Mouse (Mus musculus) left cerebral cortex, postnatal 36 days (tissue): ENCODE results near the gene Slain1. TPM values are rescaled to one million over a fixed set of nuclear protein-coding genes. Genes with fewer than 3 reads are reported as not detected.
"Not testable (repeated sequence)": the region's sequence is repeated elsewhere in the genome, so short reads cannot be mapped to it uniquely, and the experiment has no call there.

Experiments
- DNase-seq, 2 experiments: peaks; one replicate each; pipeline ENCODE4 v3.0.0; 2021 to 2022; ENCODE audit warnings: low spot score in 2 of 2, mixed read lengths in 1 of 2
- intact Hi-C: fragments of 180-260 bp; cut with DNase I; formaldehyde crosslinking; loops from one replicate; pipeline ENCODE4 v1.15.1; 2025
- total RNA-seq, 2 experiments: library from RNA; stranded (reverse); gene quantifications; 2 replicates each; pipeline ENCODE4 v1.2.3; 2021

The Slain1 gene
- total RNA-seq, 2 experiments from 2014 or later: 46.2 to 48.1 TPM

DNA sequence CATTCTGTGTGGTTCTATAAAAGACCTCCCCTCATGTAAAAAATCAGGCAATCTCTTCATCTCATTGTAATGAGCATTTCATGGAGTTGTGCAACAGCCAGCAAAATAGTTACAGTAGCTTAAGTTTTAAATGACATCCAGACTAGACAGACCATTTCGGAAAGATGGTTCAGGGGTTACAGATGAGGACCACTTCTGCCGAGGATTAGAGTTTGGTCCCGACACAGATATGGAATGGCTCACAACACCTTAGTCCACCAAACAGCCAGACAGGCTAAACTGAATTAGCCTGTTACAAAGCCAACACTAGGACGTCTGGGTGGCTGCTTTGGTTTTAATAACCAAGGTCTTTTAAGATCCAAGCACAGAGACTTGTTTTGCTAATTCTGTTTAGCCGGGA, 68.0 kb downstream of the Slain1 start:
- DNase-seq: no peak

DNA sequence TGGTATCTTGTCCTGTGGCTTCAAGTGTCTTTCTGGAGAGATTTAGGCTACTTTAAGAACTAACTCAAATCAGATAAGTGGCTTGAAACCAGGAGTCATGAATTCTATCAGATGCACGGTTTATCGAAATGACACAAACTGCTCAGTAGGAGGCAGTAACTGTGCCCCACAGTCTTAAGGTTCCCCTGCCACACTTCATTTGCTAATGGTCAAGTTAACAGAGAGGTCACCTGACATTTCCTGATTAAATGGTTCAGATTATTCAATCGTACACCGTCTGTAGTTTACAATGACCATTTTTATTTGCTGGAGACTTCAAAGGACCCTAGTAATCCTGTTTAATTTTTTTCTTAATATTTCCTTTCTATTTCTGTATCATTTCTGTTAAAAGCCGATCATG, 68.4 kb downstream of the Slain1 start:
- intact Hi-C loops: loop anchor here (10.0 kb wide), 2 partner anchors 306 to 1096 kb away; no protein-coding TSS in a partner anchor
- no peak for DNase-seq

More for the DNA sequence above, 68.0 kb downstream of the Slain1 start:
- intact Hi-C loops: loop anchor here (10.0 kb wide), 2 partner anchors 307 to 1097 kb away; no protein-coding TSS in a partner anchor

DNA sequence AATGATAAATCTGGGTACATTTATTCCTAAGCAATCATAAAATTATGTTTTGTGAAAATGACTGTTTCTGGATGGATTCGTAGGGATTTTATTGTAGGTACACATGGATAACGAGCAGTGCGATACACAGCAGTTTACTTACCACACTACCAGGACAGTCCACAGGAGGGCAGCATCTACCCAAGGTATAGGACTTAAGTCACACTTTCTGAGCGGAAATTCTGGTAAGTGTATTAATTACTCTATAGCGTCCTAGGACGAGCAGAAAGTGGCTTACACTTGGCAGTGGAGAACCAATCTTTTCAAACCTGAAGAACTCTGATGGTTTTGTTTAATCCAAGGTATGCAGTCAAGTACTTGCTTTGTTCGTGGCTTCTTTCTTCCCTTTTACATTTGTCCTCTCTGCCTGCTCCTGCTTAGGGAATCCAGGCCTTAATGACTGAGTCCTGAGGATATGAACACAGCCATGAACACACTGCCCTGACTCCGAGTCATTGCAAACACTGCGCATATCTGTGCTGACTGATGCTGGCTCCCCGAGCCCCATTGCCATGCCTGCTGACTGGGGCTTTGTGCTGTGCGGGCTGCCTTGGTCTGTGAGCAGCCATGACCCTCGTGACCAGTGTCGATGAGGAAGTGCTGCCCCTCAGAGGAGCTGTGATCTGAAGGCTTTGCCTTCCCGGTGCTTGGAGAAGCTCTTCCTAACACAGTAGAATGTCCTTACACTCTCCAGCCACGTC, 69.0 kb downstream of the Slain1 start:
- DNase-seq: peak; percentile 63 to 84
- intact Hi-C loops: loop anchor here (10.0 kb wide), 2 partner anchors 306 to 1096 kb away; no protein-coding TSS in a partner anchor

DNA sequence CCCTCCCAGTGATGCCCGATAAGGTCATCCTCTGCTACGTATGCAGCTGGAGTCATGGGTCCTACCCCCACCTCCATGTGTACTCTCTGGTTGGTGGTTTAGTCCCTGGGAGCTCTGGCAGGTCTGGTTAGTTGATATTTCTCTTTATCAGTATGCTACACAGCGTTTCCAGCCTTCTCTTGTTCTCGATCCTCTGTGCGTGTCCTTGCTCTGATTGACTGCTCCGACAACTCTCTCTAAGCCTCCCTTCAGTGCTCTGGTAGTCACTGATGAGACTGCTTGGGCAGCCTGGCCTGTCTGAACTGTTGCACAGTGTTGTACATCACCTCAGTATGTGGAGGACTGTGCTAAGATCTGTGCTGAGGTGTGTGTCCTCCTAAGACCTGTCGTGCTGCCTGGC, 70.1 kb downstream of the Slain1 start:
- no peak for DNase-seq
- intact Hi-C loops: loop anchor here (10.0 kb wide), 1 partner anchor 125 kb away; the partner anchor contains the start of gene Ednrb

DNA sequence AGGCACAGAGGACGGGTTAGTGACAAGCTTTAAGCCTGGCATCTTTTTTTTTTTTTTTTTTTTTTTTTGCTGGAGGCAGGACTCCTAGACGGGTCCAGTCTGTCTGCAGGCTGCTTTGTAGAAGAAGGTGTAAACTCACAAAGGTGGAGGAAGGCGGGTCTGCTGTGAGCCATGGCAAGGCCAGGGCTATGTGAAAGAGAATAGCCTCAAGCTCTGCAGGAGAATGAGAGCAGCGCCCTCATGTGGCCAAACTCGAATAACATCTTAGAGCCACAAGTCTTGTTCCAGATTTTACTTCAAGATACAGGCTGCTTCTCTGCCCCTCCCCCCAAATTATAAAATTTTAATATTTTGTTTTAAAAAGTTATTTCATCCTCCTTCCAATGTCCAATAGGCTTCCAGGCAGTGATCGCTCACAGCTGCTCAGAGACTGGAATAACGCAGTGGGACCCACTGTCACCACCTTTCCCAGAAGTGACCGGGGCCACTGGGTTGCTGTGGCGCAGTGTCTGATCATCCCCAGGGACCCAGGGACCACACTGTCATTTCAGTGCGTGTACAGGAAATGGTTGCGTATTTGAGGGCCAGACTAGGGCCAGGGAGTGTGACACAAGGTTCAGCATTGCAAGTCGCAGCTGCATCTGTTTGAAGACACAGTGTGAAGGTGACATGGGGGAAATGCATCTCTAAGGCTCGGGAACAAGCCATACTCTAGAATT, 70.8 kb downstream of the Slain1 start:
- intact Hi-C loops: loop anchor here (10.0 kb wide), 1 partner anchor 124 kb away; the partner anchor contains the start of gene Ednrb
- peak; percentile 46 to 48 for DNase-seq

DNA sequence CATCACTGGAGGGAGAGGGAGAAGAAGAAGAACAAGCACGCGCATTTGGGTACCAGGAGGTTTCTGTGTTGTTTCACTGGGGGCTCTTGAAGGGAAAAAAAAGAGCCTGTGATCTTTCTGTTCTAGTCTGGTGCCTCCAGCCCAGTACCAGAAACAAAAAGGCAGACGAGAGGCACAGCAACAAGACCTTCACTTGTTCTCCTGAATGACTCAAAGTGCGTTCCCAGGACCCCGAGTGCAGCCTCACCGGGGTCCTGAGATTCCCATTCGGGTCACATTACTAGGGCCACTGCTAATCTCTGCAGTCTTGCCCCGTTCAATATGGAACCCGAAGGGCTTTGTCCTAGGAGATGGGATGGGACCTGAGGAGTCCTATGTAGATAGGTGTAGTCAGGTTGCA, 73.3 kb downstream of the Slain1 start:
- intact Hi-C loops: loop anchor here (10.0 kb wide), 1 partner anchor 121 kb away; the partner anchor contains the start of gene Ednrb
- no peak for DNase-seq

DNA sequence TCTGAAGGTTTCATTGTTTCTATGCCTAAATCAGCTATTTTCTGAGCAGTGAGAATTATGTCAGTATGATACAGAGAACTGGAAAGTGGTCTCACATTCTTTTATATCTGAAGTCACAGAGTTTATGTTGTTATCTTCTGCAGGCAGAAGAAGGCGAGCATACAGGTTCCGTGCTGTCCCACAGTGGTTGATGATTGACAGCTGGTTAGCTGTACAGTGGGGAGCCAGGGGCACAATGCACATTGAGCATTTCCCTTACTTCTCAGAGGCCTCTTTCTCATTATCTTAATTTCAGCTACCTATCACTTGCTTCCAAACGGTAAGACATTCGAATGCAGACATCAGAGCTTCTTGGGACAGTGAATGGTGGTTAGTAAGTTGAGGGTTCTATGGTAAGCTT, 73.8 kb downstream of the Slain1 start:
- DNase-seq: no peak
- intact Hi-C loops: loop anchor here (10.0 kb wide), 1 partner anchor 121 kb away; the partner anchor contains the start of gene Ednrb

DNA sequence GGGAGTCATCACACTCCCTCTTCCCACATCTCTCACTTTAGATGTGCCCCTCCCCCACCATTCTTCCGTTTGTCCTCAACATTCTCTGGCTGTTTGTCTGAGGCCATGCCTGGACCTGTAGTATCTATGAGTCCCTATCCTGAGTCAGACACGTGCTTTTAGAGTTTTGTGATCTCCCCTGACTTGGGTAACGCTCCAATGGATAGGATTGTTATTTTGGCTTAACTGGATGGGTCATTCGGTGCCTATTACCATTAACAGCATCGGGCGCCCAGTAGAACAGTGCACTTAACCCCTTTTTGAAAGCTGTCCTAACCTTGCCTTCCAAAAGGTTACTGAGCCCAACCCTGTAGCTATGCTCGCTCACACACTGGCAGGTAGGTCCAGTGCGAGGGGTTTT, 78.5 kb downstream of the Slain1 start:
- intact Hi-C loops: loop anchor here (10.0 kb wide), 1 partner anchor 116 kb away; the partner anchor contains the start of gene Ednrb
- no peak for DNase-seq

DNA sequence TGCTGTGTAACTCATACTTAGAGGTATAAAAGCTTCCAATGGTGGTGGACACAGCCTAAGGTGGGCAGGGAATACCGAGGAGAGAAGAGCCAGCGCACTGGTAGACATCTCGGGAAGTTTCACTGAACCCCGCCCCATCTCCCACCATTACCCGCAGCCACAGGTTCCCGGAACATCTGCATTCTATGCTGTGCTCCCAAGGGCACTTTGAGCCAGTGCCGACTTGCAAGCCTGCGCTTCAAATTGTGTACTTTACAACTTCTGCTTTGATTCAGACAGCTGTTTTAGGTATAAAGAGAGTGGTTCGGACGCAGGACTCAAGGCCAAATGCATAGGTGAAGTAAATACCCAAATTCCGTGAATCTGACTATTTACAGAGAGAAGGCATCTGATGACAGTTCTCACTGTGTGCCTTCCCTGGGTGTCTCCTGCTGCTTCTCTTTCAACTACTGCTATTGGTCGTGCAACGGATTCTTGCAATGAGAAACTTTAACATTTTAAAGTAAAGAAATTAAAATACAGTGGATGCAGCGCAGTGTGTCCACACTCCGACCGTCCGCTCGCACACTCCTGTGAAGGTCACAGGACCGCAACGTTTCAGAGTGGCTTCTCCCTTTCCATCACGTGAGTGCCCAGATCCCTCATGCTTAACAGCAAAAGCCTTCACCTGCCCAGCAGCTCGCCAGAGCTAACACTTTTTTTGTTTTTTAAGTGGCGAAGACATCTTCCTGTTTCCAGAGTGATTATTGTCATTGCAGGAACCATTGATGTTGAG, 79.1 kb downstream of the Slain1 start:
- no peak for DNase-seq
- intact Hi-C loops: loop anchor here (10.0 kb wide), 1 partner anchor 116 kb away; the partner anchor contains the start of gene Ednrb

DNA sequence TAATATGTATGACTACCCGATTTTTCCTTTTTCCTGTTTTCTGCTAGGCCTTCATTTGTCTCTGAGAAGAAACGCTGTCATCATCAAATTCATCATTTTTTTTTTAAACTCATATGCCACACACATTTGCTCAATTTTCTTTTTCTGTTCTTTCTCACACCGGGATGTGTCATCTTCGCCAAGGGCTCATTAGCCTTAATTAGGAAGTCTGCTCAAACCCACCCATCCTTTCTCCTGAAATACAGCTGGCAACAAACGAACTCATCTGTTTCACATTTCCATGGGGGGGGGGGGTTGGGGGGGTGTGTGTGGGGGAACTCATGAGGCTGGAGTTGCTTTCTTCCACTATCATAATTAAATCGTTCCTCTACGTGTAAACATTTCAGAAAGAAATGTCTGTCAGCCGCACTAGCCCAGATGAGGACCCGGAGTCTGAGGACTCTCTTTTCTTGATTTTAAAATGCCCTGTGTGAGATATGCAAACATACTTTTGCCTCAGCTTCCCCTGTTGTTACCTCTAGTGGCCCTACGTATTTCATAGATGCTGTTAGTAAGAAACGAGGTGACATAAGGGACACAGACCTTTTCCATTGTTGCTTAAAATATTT, 79.8 kb downstream of the Slain1 start:
- intact Hi-C loops: loop anchor here (10.0 kb wide), 1 partner anchor 115 kb away; the partner anchor contains the start of gene Ednrb
- DNase-seq: no peak

DNA sequence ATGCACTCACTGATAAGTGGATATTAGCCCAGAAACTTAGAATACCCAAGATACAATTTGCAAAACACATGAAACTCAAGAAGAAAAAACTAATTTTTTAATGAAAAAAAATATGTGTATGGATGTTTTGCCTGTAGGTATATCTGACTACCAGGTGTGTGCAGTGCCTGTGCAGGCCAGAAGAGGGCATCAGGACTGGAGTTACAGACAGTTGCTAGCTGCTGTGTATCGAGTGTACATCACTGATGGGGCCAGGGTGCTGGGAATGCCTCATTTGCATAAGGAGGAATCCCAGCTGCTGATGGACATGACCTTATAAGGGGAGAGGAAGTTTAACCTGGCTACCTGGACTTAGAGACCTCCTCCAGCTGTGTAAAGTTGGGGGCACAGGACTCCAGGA, 82.6 kb downstream of the Slain1 start:
- intact Hi-C loops: no loop called here

DNA sequence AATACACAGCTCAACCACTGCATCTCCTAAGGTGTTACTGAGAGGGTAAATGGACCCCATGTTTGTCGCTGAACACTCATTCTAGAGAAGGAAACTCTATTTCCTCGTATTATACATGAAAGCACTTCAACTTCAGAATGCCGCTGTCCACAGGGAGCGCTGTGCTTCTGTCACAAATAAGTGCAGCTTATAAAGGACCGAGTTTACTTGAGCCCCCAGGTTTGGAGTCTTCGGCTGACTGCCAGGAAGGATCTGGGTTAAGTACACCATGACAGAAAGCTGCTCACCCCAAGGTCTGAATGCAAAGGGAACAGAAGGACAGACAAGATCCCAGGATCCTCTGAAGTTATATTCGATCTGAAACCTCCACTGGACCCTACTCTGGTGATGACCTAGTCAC, 91.2 kb downstream of the Slain1 start:
- no peak for DNase-seq
- intact Hi-C loops: no loop called here

More for the DNA sequence above, 82.6 kb downstream of the Slain1 start:
- DNase-seq: no peak

DNA sequence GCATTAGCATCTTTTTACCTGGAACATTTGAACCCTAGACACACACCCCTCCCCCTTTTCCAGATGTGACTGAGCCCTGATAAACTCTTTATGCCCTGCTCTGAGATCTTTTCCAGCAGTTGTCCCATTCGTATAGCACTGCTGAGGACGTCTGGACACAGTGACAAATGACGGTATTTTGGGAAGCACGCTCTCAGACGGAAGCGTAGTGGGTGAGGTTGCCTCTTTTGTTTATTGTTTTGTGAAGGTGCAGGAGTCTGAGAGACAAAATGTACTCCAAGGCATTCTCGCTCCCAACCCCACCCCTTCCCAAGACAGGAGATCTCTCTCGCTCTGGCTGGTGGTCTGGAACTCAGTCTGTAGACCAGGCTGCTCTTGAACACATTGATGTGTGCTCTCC, 92.1 kb downstream of the Slain1 start:
- intact Hi-C loops: no loop called here
- DNase-seq: no peak

DNA sequence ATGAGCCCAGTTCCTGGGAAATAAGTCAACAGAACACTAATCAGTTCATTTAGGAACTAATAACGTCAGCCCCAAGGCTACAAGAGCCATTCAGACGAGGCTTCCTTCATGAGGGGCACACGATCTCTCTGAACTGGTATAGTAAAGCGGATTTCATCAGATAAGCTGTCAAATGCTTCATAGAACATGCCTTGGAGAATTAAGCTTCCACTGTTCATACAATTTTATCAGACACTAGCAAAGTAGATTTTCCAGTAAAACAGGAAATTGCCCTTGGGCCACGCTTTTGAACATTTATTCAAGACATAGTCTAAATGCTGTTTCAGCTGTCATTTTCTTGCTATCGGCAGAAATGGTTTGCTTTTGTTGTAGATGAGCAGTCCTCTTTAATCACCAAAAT, 97.3 kb downstream of the Slain1 start:
- DNase-seq: no peak
- intact Hi-C loops: no loop called here

DNA sequence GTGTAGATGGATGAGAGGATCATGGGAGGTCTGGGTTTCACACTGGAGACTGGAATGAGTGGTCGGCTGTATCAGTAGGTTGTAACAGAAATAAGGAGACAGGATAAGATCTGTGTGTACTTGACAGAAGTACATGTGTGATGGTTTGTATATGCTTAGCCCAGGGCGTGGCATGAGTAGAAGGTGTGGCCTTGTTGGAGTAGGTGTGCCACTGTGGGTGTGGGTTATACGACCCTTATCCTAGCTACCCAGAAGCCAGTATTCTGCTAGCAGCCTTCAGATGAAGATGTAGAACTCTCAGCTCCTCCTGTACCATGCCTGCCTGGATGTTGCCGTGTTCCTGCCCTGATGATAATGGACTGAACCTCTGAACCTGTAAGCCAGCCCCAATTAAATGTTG, 100.6 kb downstream of the Slain1 start:
- intact Hi-C loops, DNase-seq: not testable (repeated sequence)

DNA sequence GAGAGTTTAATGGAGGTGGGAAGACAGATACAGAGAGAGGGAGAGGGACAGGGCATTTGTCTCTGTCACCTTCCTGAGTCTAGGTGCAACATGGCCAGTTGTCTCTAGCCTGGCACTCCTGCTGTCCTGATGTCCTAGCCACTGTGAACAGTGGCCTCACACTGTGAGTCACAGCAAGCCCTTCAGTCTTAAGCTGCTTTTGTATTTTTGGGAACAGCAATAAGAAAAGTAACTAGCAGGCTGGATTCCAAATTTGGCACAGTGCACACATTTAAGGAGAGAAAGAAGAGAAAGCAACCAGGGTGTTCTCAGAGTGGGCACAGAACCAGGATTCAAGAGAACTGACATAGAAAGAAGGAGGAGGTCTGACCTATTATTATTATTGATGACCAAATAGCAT, 101.4 kb downstream of the Slain1 start:
- intact Hi-C loops: no loop called here
- DNase-seq: peak; percentile 12

DNA sequence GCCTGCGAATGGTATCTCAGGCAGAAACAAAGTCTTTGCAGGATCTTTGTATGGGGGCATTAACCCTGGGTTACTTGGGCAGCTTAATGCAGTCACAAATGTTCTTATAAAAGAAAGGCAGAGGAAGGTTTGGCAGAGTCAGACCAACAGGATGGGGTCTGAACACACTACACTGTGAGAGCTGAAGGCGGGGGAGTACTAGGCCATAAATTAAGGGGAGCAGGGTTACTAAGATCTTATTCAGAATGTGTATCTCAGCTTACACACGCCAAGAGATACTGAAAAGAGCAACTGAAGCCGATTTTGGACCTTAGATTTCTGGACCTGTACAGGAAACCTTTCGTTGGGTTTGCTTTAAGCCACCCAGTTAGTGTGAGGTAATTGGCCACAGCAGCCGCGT, 102.7 kb downstream of the Slain1 start:
- intact Hi-C loops: no loop called here
- no peak for DNase-seq

DNA sequence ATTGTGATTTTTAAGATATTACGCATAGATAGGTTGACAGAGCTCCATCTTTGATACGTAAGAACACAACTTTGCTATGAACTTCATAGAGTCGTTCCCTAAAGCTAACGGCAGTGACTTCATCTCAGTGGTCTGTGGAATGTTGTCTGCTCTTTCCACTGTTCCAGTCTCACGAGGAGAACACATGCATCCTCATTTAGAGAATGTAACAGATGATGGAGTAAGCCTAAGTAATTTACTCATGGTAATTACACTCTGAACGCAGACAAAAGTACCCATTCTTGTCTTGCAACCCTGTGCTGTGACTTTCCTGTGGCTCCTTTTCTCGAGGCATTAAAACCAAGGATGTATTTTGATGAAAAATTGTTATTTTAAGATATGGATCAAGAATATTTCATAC, 104.0 kb downstream of the Slain1 start:
- intact Hi-C loops: no loop called here
- DNase-seq: no peak

DNA sequence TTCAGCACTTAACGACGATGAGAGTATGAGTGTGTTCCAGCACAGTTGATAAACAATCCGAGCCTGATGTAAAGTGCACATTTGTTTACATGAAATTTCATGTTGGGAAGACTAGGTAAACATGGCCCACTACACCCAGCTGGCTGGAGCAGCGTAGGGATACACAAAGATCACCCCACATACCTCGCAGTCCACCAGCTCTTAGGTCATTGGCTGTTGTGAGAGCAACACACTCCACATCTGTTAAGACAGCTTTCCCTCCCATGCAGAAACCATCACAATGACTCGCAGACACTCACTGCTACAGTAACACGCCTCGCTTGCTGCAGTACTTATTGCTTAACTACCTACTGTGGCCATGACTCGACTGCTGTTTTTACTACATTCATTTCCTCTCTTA, 104.4 kb downstream of the Slain1 start:
- no peak for DNase-seq
- intact Hi-C loops: no loop called here
